22 mouse cellular contexts compared by ENCODE assay signal in genomic region chr9:121991041-121991440, GRCm38 (mm10). TPM values are rescaled to one million over a fixed set of nuclear protein-coding genes. Genes with fewer than 3 reads are reported as not detected.
DNase-seq lines count a peak whose midpoint lies in the region; ATAC-seq lines count a peak whose summit lies in the region.
"Had no signal": no experiment of that assay in that cellular context is flagged by ENCODE, and none has a peak within 500 bp of the region (broad histone marks: within the 10 kb centered on the region; RNA-seq: fewer than 3 reads in every experiment).

No protein-coding gene starts in this region.

- no peaks in the 10 kb centered on the region for H3K36me3 ChIP-seq in forebrain, embryonic 14.5 days (ENCODE audit: control insufficient read depth, insufficient read depth, low read length)
- peaks cover 3% of the 10 kb centered on the region; the same call in 1 of the 2 replicates for H3K36me3 ChIP-seq in forebrain, embryonic 10.5 days (replicated peaks)
- no peaks in the 10 kb centered on the region; the same call in 1 of the 2 replicates for H3K36me3 ChIP-seq in midbrain, embryonic 14.5 days (ENCODE audit: control insufficient read depth, insufficient read depth, low read length)
- H3K36me3 ChIP-seq in midbrain, embryonic 10.5 days, result no peaks in the 10 kb centered on the region
- 0 out of 2 replicates have a peak, but pooled peaks cover 5% of the 10 kb centered on the region for H3K36me3 ChIP-seq in hindbrain, embryonic 14.5 days (replicated peaks; ENCODE audit: control insufficient read depth, insufficient read depth)
- H3K36me3 ChIP-seq: forebrain, embryonic 15.5 days; G1E; heart, embryonic 10.5 days had no signal

- H3K9ac ChIP-seq in forebrain, embryonic 14.5 days (ENCODE audit: low read length), result no peak overlapping the region
- H3K9ac ChIP-seq in midbrain, embryonic 14.5 days (replicated peaks; ENCODE audit: low read length), result no peak overlapping the region
- no peak overlapping the region for H3K9ac ChIP-seq in hindbrain, embryonic 14.5 days
- H3K9ac ChIP-seq: embryonic facial prominence, embryonic 13.5 days; forebrain, embryonic 15.5 days; hindbrain, embryonic 13.5 days had no signal

- no peaks in the 10 kb centered on the region for H3K27me3 ChIP-seq in forebrain, embryonic 14.5 days (replicated peaks; ENCODE audit: control insufficient read depth, insufficient read depth, low read length)
- no peaks in the 10 kb centered on the region for H3K27me3 ChIP-seq in forebrain, embryonic 10.5 days (ENCODE audit: poor library complexity, severe bottlenecking)
- H3K27me3 ChIP-seq in midbrain, embryonic 14.5 days (ENCODE audit: control insufficient read depth, insufficient read depth, low read length), result no peaks in the 10 kb centered on the region
- H3K27me3 ChIP-seq in midbrain, embryonic 10.5 days (ENCODE audit: low read depth, poor library complexity, severe bottlenecking), result peaks cover 9% of the 10 kb centered on the region; the same call in 1 of the 2 replicates
- H3K27me3 ChIP-seq in hindbrain, embryonic 14.5 days (ENCODE audit: control insufficient read depth, insufficient read depth, low read length), result no peaks in the 10 kb centered on the region
- H3K27me3 ChIP-seq: embryonic facial prominence, embryonic 13.5 days; forebrain, embryonic 15.5 days; hindbrain, embryonic 13.5 days had no signal

- H3K27ac ChIP-seq in forebrain, embryonic 14.5 days (ENCODE audit: low read depth, low read length), result no peak overlapping the region
- no peak overlapping the region for H3K27ac ChIP-seq in forebrain, embryonic 10.5 days
- no peak overlapping the region for H3K27ac ChIP-seq in midbrain, embryonic 14.5 days (replicated peaks; ENCODE audit: low read depth, low read length)
- H3K27ac ChIP-seq in midbrain, embryonic 10.5 days (replicated peaks), result no peak overlapping the region
- no peak overlapping the region for H3K27ac ChIP-seq in hindbrain, embryonic 14.5 days
- H3K27ac ChIP-seq: embryonic facial prominence, embryonic 13.5 days; forebrain, embryonic 15.5 days; heart, embryonic 10.5 days; hindbrain, embryonic 13.5 days had no signal

- no peak for ATAC-seq in forebrain, embryonic 14.5 days
- no peak for ATAC-seq in midbrain, embryonic 14.5 days (ENCODE audit: low FRiP score, low TSS enrichment)
- no peak for ATAC-seq in hindbrain, embryonic 14.5 days (ENCODE audit: low FRiP score)
- ATAC-seq: CD4-positive, CD25-positive, alpha-beta regulatory T cell, adult 4 months; forebrain, embryonic 15.5 days had no signal

- DNase-seq in forebrain, embryonic 14.5 days (ENCODE audit: low spot score), result peak; percentile 41
- DNase-seq in forebrain, embryonic 10.5 days (ENCODE audit: extremely low spot score, low spot score), result no peak
- DNase-seq in midbrain, embryonic 14.5 days, result peak; percentile 27
- no peak for DNase-seq in midbrain, embryonic 10.5 days (ENCODE audit: low spot score)
- DNase-seq in thymus, postnatal 0 days (ENCODE audit: low spot score), result peak; percentile 65
- DNase-seq in hindbrain, embryonic 14.5 days (ENCODE audit: low spot score), result no peak
- no peak for DNase-seq in adrenal gland, adult 8-10 months
- DNase-seq: adrenal gland, postnatal 10 days; B cell, adult 2 months; cerebellum, adult 18-20 months; cerebellum, adult 9-11 months; cerebellum, postnatal 36 days; gastrocnemius, postnatal 10 days; heart, adult 18-20 months; heart, postnatal 10 days had no signal

- WGBS in forebrain, embryonic 14.5 days, result 73% methylated on average over 5 of the region's 5 CpGs
- 86% methylated on average over 5 of the region's 5 CpGs for WGBS in forebrain, embryonic 10.5 days
- WGBS in midbrain, embryonic 14.5 days, result 64% methylated on average over 5 of the region's 5 CpGs
- WGBS in midbrain, embryonic 10.5 days, result 85% methylated on average over 5 of the region's 5 CpGs
- 56% methylated on average over 5 of the region's 5 CpGs for whole genome bisulfite sequencing in hindbrain, embryonic 14.5 days

- peaks cover 3% of the 10 kb centered on the region; the same call in 1 of the 2 replicates for H3K4me1 ChIP-seq in forebrain, embryonic 14.5 days (ENCODE audit: control insufficient read depth, insufficient read depth, low read length)
- peaks cover 30% of the 10 kb centered on the region for H3K4me1 ChIP-seq in forebrain, embryonic 10.5 days
- peaks cover 13% of the 10 kb centered on the region; the same call in 1 of the 2 replicates for H3K4me1 ChIP-seq in midbrain, embryonic 14.5 days (ENCODE audit: control insufficient read depth, insufficient read depth, low read length)
- peaks cover 41% of the 10 kb centered on the region for H3K4me1 ChIP-seq in midbrain, embryonic 10.5 days
- peaks cover 10% of the 10 kb centered on the region for H3K4me1 ChIP-seq in hindbrain, embryonic 14.5 days (replicated peaks; ENCODE audit: control insufficient read depth, insufficient read depth, low read length)

- H3K4me3 ChIP-seq in forebrain, embryonic 14.5 days (ENCODE audit: low read depth, low read length), result no peak overlapping the region
- H3K4me3 ChIP-seq in forebrain, embryonic 10.5 days, result no peak overlapping the region
- no peak overlapping the region for H3K4me3 ChIP-seq in midbrain, embryonic 14.5 days (replicated peaks; ENCODE audit: low read depth, low read length)
- H3K4me3 ChIP-seq in midbrain, embryonic 10.5 days, result no peak overlapping the region
- H3K4me3 ChIP-seq in hindbrain, embryonic 14.5 days (replicated peaks; ENCODE audit: low read length), result no peak overlapping the region
- H3K4me3 ChIP-seq: embryonic facial prominence, embryonic 13.5 days; forebrain, embryonic 15.5 days; heart, embryonic 10.5 days; hindbrain, embryonic 13.5 days had no signal

- H3K9me3 ChIP-seq in forebrain, embryonic 14.5 days (replicated peaks; ENCODE audit: control insufficient read depth, low read length), result no peaks in the 10 kb centered on the region
- H3K9me3 ChIP-seq in forebrain, embryonic 10.5 days, result no peaks in the 10 kb centered on the region
- H3K9me3 ChIP-seq in midbrain, embryonic 14.5 days (ENCODE audit: control insufficient read depth, low read length), result no peaks in the 10 kb centered on the region
- H3K9me3 ChIP-seq in midbrain, embryonic 10.5 days (replicated peaks), result no peaks in the 10 kb centered on the region
- H3K9me3 ChIP-seq in hindbrain, embryonic 14.5 days (ENCODE audit: control insufficient read depth, low read length), result no peaks in the 10 kb centered on the region
- H3K9me3 ChIP-seq: embryonic facial prominence, embryonic 13.5 days; forebrain, embryonic 15.5 days; G1E; heart, embryonic 10.5 days; hindbrain, embryonic 13.5 days had no signal

- no peak overlapping the region for H3K4me2 ChIP-seq in forebrain, embryonic 14.5 days (ENCODE audit: low read length)
- H3K4me2 ChIP-seq in midbrain, embryonic 14.5 days (ENCODE audit: low read length), result no peak overlapping the region
- no peak overlapping the region for H3K4me2 ChIP-seq in hindbrain, embryonic 14.5 days (replicated peaks)
- H3K4me2 ChIP-seq: embryonic facial prominence, embryonic 13.5 days; forebrain, embryonic 15.5 days; hindbrain, embryonic 13.5 days had no signal

RNA-seq across cellular contexts. Expression of gene Pomgnt2, which starts 5.9 kb away (rescaled TPM):
- polyA plus RNA-seq in forebrain, embryonic 14.5 days (2014; fragmentation: Nextera tagmentation; extraction: Ambion mirVana), result 16.1 and 22.0 TPM in 2 replicates
- 12.5 and 13.6 TPM in 2 replicates for polyA plus RNA-seq in forebrain, embryonic 10.5 days (2016; fragmentation: Nextera tagmentation; extraction: Ambion mirVana)
- polyA plus RNA-seq in midbrain, embryonic 14.5 days (2014; fragmentation: Nextera tagmentation; extraction: Ambion mirVana), result 22.4 and 23.0 TPM in 2 replicates
- 13.1 and 14.6 TPM in 2 replicates for polyA plus RNA-seq in midbrain, embryonic 10.5 days (2016; fragmentation: Nextera tagmentation; extraction: Ambion mirVana)
- polyA plus RNA-seq in thymus, postnatal 0 days (2015; fragmentation: Nextera tagmentation; extraction: Ambion mirVana), result 5.8 and 6.2 TPM in 2 replicates
- polyA plus RNA-seq in hindbrain, embryonic 14.5 days (2014; fragmentation: Nextera tagmentation; extraction: Ambion mirVana), result 28.6 and 29.4 TPM in 2 replicates
- total RNA-seq in adrenal gland, adult 8-10 months (2022), result 10 to 100 TPM; 21.3 to 31.3 (median 28.5) TPM
- polyA plus RNA-seq: CD4-positive, CD25-positive, alpha-beta regulatory T cell, adult 4 months; G1E had no signal

RNA-seq across cellular contexts. Expression of gene Fam198a, which starts 40.3 kb away (rescaled TPM):
- polyA plus RNA-seq in forebrain, embryonic 14.5 days (2014; fragmentation: Nextera tagmentation; extraction: Ambion mirVana), result 0.89 and 1.3 TPM in 2 replicates
- 0.41 and 0.58 TPM in 2 replicates for polyA plus RNA-seq in forebrain, embryonic 10.5 days (2016; fragmentation: Nextera tagmentation; extraction: Ambion mirVana)
- 0.80 and 0.81 TPM in 2 replicates for polyA plus RNA-seq in midbrain, embryonic 14.5 days (2014; fragmentation: Nextera tagmentation; extraction: Ambion mirVana)
- polyA plus RNA-seq in midbrain, embryonic 10.5 days (2016; fragmentation: Nextera tagmentation; extraction: Ambion mirVana), result 0.68 and 0.85 TPM in 2 replicates
- 0.31 and 0.57 TPM in 2 replicates for polyA plus RNA-seq in thymus, postnatal 0 days (2015; fragmentation: Nextera tagmentation; extraction: Ambion mirVana)
- 1.7 TPM in 2 replicates for polyA plus RNA-seq in hindbrain, embryonic 14.5 days (2014; fragmentation: Nextera tagmentation; extraction: Ambion mirVana)
- total RNA-seq in adrenal gland, adult 8-10 months (2022), result 1 to 10 TPM; 1.8 to 2.7 (median 2.3) TPM
- total RNA-seq: G1E; hematopoietic stem cell, adult 5-6 weeks had no signal
- polyA plus RNA-seq: G1E had no signal

Comparison
In these comparisons a context has a peak if more than half of its experiments do, and no peak if none do; other contexts are left out.
1. DNase-seq: peak in forebrain, embryonic 14.5 days (single experiment), midbrain, embryonic 14.5 days (single experiment) and thymus, postnatal 0 days (single experiment); none in forebrain, embryonic 10.5 days (single experiment), midbrain, embryonic 10.5 days (single experiment), hindbrain, embryonic 14.5 days (single experiment) and adrenal gland, adult 8-10 months (single experiment).